Mouse (Mus musculus) T-cell, adult 66 days (primary cell): ENCODE measurements around the gene Cox7a2. TPM values are rescaled to one million over a fixed set of nuclear protein-coding genes. Genes with fewer than 3 reads are reported as not detected.

Experiments
- total RNA-seq, 2 experiments: library from RNA; stranded (reverse); gene quantifications; 3 replicates in 1 of 2; 4 replicates in 1 of 2; pipeline ENCODE4 v1.2.4; 2023

Gene Cox7a2
- total RNA-seq = 100 to 1,000 TPM; 111 to 136 TPM

DNA sequence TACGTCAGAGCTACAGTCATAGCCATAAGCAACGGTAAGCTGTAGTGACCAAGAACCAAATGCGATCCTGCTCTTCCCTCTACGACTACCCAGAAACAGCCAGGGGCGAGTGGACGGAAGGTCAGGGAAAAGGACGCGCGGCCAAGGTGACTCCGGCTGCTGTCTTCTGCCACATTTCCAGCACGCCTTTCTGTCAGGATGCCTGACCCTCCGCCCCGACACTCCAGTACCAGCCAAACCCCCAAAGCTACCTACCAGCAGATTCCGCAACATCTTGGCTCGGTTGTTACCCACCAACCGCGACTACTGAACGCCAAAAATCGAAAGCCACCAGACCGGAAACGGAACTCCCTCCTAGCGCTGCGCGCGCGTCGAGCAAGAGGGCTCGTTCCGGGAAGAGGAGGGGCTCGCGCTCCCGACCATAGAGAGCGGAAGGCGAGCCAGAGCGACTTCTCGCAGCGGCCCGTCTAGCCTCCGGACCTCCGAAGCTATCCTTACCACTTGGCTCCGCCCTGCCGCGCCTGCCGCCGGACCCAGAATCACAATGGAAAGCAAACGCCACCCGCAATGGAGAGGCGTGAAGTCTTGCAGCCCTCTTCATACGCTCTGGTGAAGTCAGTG, at the start of gene Cox7a2:
Cox7a2 (minus strand) TSS at position 494 of the 621 bp plus-strand sequence.

DNA sequence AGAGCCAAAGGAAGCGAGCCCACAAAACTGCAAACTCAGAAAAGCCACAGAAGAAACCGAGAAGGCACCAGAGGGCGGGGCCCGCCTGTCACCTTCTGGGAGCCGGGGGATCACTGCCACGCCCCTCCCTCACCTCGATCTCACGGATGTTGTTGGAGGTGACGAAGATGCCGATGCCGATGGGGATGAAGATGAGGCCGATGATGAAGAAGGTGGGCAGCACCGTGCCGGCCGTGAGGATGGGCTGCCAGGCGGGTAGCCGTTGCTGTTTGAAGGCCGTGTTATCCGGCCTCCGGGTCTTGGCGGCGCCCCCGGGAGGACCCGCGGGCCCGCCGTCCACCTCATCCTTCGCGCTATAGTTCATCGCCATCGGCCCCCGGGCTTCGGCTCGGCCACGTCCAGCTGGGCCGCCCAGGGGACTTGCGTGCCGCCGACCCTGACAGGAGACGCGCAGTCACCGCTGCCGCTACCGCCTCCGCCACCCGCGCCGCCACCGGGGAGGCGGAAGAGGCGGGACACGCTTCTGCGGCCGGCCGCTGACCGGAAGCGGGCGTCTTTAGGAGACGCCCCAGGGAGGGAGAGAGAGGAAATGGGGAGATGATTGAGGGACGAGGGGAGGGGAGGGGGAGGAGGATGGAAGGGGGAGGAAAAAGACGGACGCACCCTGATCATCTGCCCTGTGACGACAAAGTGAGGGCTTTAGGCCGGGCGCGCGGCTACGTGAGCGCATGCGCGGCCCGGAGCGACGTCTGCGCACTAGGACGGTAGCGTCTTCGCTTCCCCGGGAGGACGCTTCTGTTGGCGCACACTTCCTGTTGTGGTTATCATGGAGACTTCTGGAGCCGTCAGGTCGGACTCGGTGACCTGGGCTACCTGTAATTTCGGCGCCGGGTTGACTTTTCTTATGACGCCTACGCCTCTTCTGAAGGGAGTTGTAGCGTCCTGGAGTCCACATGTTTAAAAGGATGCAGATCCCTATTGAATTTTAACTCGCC, 33.5 kb upstream of the Cox7a2 start, which contains the start of gene Tmem30a:
Tmem30a (minus strand) TSS at position 667 of the 995 bp plus-strand sequence.

DNA sequence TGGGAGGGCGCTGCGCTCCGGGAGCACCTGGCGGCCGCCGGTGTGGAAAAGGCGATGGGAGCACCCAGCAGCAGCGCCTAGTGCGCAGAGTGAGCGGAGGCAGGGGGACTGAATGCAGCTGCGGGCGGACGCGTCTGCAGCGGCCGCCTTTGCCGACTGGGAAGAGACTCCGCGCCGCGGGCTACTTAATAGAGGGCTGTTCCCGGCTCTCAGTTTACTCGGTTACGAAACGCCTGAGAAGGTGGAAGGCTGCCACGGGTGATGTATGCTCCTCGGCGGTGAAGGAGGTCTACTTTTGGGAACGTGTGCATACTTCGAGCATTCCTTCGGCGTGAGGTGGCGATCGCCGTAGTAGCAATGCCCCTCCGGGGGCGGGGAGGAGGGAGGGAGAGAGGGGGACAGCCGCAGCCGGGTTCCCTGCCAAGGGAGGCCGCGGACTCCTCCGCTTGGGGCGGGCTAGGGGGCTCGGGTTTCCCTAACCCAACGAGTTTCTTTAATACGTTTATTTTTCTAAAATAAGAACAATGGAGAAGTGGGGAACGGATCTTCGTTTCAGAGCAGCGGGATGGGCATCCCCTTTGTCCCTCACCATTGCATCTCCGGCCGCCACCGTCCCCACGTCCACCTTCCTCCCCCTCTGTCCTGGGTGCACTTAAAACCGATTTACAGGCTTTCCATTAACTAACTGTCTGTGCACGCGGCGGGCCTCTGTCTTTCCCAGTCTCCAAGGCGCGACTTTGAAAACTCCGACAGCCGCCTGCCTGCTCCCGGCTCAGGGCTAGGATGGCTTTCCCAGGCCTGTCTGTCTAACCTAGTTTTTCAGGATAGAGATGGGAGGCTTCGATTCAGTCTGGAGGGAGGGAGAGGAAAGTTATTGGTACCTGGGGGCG, 41.0 kb downstream of the Cox7a2 start, which contains the start of gene Col12a1:
Col12a1 (minus strand) TSS at position 351 of the 890 bp plus-strand sequence.

Other genes starting within 250 kb of the Cox7a2 start
- gene Col12a1, start 41.0 kb downstream of the Cox7a2 start, total RNA-seq = under 1 TPM in 1 of 2 experiments, not detected in 1; 0.06 TPM
- gene Tmem30a, start 33.6 kb upstream of the Cox7a2 start, total RNA-seq = 100 to 1,000 TPM in 1 of 2 experiments, 10 to 100 TPM in 1; 96.3 to 100 TPM